Mouse (Mus musculus) hindbrain, embryonic 13.5 days (tissue): ENCODE measurements around the gene Gm609. TPM values are rescaled to one million over a fixed set of nuclear protein-coding genes. Genes with fewer than 3 reads are reported as not detected.

ENCODE experiments used
- ATAC-seq: fragments of 200-750 bp; cut with Nextera tagmentation; 2 replicates; pipeline ENCODE4 v1.8.0; 2017; ENCODE audit warnings: moderate TSS enrichment; ENCODE audit not compliant: low FRiP score
- H3K27ac ChIP-seq: fragments of 300-500 bp; sonication (generic); 2 replicates; pipeline ENCODE4 v1.5.1; 2015; ENCODE audit warnings: inconsistent platforms, mild to moderate bottlenecking, moderate library complexity
- H3K27me3 ChIP-seq: fragments of 300-500 bp; sonication (generic); 2 replicates; pipeline ENCODE4 v1.6.1; 2015; ENCODE audit warnings: mild to moderate bottlenecking, inconsistent platforms
- H3K36me3 ChIP-seq: fragments of 300-500 bp; sonication (generic); 2 replicates; pipeline ENCODE4 v1.6.1; 2015; ENCODE audit warnings: mild to moderate bottlenecking, inconsistent platforms
- H3K4me1 ChIP-seq: fragments of 300-500 bp; sonication (generic); replicated peaks from 2 replicates; pipeline ENCODE4 v1.6.1; 2015; ENCODE audit warnings: inconsistent platforms
- H3K4me2 ChIP-seq: fragments of 300-500 bp; sonication (generic); 2 replicates; pipeline ENCODE4 v1.6.1; 2015; ENCODE audit warnings: inconsistent platforms, mild to moderate bottlenecking, moderate library complexity
- H3K4me3 ChIP-seq: fragments of 300-500 bp; sonication (generic); 2 replicates; pipeline ENCODE4 v1.5.1; 2015; ENCODE audit warnings: mild to moderate bottlenecking, inconsistent platforms
- H3K9ac ChIP-seq: fragments of 300-500 bp; sonication (generic); 2 replicates; pipeline ENCODE4 v1.6.1; 2015; ENCODE audit warnings: mild to moderate bottlenecking, inconsistent platforms
- H3K9me3 ChIP-seq: fragments of 300-500 bp; sonication (generic); 2 replicates; pipeline ENCODE4 v1.6.1; 2016; ENCODE audit warnings: inconsistent platforms
- WGBS: fragments of 180-500 bp; shearing (Covaris S2); methylation state at CpG from one replicate; pipeline ENCODE4 v1.1.7; 2015; 5-methylcytosine and 5-hydroxymethylcytosine counted together
- polyA plus RNA-seq: library from polyadenylated mRNA; unstranded; fragments of >200 nt; fragmentation: Nextera tagmentation; extraction: Ambion mirVana; gene quantifications from 2 replicates; pipeline ENCODE4 v1.2.1, GENCODE M21; 2015

Gm609 gene
- polyA plus RNA-seq, 1 experiment from 2014 or later, result not detected

GRCm38 (mm10) chr16:45366111-45366510 is 126.7 kb downstream of the Gm609 start:
- ATAC-seq, result no peak
- Histone ChIP-seq H3K27me3 (no peaks in the 10 kb centered on the region), H3K9ac (no peak overlapping the region), H3K4me1 (no peaks in the 10 kb centered on the region), H3K4me2 (no peak overlapping the region), H3K27ac (no peak overlapping the region), H3K4me3 (no peak overlapping the region), H3K9me3 (no peaks in the 10 kb centered on the region), H3K36me3 (no peaks in the 10 kb centered on the region)
- WGBS, result 82% methylated on average over 7 of the region's 7 CpGs

- no peak for ATAC-seq
- no peak overlapping the region for H3K4me2 ChIP-seq
- H3K27me3 ChIP-seq, result no peaks in the 10 kb centered on the region
- H3K4me3 ChIP-seq, result no peak overlapping the region
- H3K4me1 ChIP-seq, result no peaks in the 10 kb centered on the region
- H3K27ac ChIP-seq, result no peak overlapping the region
- H3K36me3 ChIP-seq, result no peaks in the 10 kb centered on the region
- no peaks in the 10 kb centered on the region for H3K9me3 ChIP-seq
- H3K9ac ChIP-seq, result no peak overlapping the region
- WGBS, result 86% methylated on average over 9 of the region's 9 CpGs
These were observed 127.4 kb downstream of the Gm609 start for GRCm38 (mm10) chr16:45365353-45365752.

GRCm38 (mm10) chr16:45364627-45365026 is 128.1 kb downstream of the Gm609 start:
- no peak overlapping the region for H3K4me3 ChIP-seq
- no peaks in the 10 kb centered on the region for H3K4me1 ChIP-seq
- no peaks in the 10 kb centered on the region for H3K27me3 ChIP-seq
- 94% methylated on average over 1 of the region's 1 CpGs for WGBS
- no peak overlapping the region for H3K4me2 ChIP-seq
- H3K36me3 ChIP-seq, result no peaks in the 10 kb centered on the region
- H3K9ac ChIP-seq, result no peak overlapping the region
- no peaks in the 10 kb centered on the region for H3K9me3 ChIP-seq
- H3K27ac ChIP-seq, result no peak overlapping the region
- no peak for ATAC-seq

DNA sequence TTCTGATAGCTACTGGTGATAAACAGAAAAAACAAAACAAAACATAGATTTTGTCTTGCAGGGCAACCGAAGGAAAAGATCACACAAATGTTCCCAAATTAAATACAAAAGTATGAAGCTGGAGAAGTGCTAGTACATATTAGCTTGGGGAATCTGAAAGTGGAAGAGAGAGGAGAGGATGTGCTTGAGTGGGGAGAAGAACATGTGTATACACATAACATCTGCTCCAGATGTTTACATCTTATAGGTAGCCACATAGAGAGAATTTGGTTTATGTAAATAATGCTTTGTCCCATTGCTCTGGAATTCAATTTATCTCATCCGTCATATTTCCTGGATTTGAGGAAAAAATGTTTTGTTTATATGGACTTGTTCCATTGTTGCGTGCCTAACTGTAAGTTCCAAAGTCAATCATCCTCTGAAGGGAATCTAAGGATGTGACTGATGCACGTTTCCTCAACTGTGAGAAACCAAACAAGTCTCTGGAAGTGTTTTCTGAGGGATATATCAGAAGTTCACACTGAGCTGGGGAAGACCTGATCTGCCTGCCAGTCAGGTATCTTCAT is 129.2 kb downstream of the Gm609 start:
- 82% methylated on average over 4 of the region's 4 CpGs for WGBS
- no peak overlapping the region for H3K9ac ChIP-seq
- H3K4me1 ChIP-seq, result no peaks in the 10 kb centered on the region
- H3K27ac ChIP-seq, result no peak overlapping the region
- H3K4me2 ChIP-seq, result no peak overlapping the region
- no peaks in the 10 kb centered on the region for H3K36me3 ChIP-seq
- H3K9me3 ChIP-seq, result no peaks in the 10 kb centered on the region
- no peak for ATAC-seq
- no peak overlapping the region for H3K4me3 ChIP-seq
- no peaks in the 10 kb centered on the region for H3K27me3 ChIP-seq

Other genes starting within 250 kb of the Gm609 start
- 244 and 255 TPM in 2 replicates for gene Cd200, start 83.9 kb downstream of the Gm609 start, polyA plus RNA-seq
- not detected in 2 replicates for gene Gm17783, start 39.1 kb upstream of the Gm609 start, polyA plus RNA-seq
- gene Slc9c1, start 42.3 kb upstream of the Gm609 start, polyA plus RNA-seq, result not detected in 2 replicates
- gene Gcsam, start 117.4 kb upstream of the Gm609 start, polyA plus RNA-seq, result not detected in 2 replicates
- not detected in 2 replicates for gene BC016579, start 161.1 kb upstream of the Gm609 start, polyA plus RNA-seq
- 0.36 and 0.60 TPM in 2 replicates for gene Tmprss7, start 200.7 kb upstream of the Gm609 start, polyA plus RNA-seq
- 625 and 635 TPM in 2 replicates for gene Tagln3, start 231.6 kb upstream of the Gm609 start, polyA plus RNA-seq
- gene Abhd10, start 250.0 kb upstream of the Gm609 start, polyA plus RNA-seq, result 41.2 and 46.0 TPM in 2 replicates